Mouse (Mus musculus) liver, postnatal 0 days (tissue): ENCODE measurements at regions not wholly inside any gene's neighbourhood (a gene's known extent, or its start where the extent isn't known, plus 50 kb on each side); places are given as distances from the start of the nearest gene placed in this dataset.

Experiments used
- CTCF ChIP-seq: sonication (generic); IDR thresholded peaks from 2 replicates; pipeline ENCODE4 v1.5.1; 2016; ENCODE audit warnings: antibody characterized with exemption, low read depth
- EP300 ChIP-seq: IDR thresholded peaks from 2 replicates; pipeline ENCODE4 v1.6.1; 2016; ENCODE audit warnings: antibody characterized with exemption, low read depth, mild to moderate bottlenecking

DNA sequence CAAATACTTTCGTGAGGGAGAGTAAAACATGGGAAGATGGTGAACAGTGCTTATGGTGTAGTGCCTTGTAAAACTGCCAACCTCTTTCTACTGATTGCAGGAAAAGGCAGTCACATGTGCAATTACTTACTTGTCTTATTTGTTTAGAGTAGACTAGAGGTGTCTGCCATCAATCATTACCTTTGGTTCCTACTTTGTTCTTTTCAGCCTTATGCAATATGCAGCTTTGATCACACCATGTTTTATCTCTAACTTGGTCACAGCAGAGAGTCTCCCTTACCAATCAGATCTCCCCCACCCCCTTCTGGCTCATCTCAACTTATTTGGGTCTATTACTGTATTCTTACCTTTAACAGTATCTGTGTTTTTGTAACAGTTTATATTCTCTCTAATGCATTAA, 1043.2 kb downstream of the Car8 start:
- TF ChIP-seq CTCF (no peak), EP300 (0 out of 2 replicates have a peak, but pooled peaks have one; percentile 28)
